Mouse (Mus musculus): ENCODE data around the gene Dmkn. TPM values are rescaled to one million over a fixed set of nuclear protein-coding genes. Genes with fewer than 3 reads are reported as not detected.

The Dmkn gene
- total RNA-seq, 2 experiments from 2014 or later: 2.6 to 3.9 TPM

- DNase-seq: no peak
These were observed 1.7 kb upstream of the Dmkn start for GRCm38 (mm10) chr7:30761769-30762352.

- DNase-seq: no peak
These were observed 1.6 kb downstream of the Dmkn start for GRCm38 (mm10) chr7:30765173-30765572.

GRCm38 (mm10) chr7:30766408-30766807 is 2.9 kb downstream of the Dmkn start:
- DNase-seq: no peak

GRCm38 (mm10) chr7:30769236-30769635 is 5.7 kb downstream of the Dmkn start:
- no peak for DNase-seq

- DNase-seq: no peak
These were observed 12.5 kb downstream of the Dmkn start for GRCm38 (mm10) chr7:30776104-30776503.

GRCm38 (mm10) chr7:30777081-30777579 is 13.6 kb downstream of the Dmkn start:
- no peak for DNase-seq

- no peak for DNase-seq
These were observed 14.4 kb downstream of the Dmkn start for GRCm38 (mm10) chr7:30777911-30778310.

DNA sequence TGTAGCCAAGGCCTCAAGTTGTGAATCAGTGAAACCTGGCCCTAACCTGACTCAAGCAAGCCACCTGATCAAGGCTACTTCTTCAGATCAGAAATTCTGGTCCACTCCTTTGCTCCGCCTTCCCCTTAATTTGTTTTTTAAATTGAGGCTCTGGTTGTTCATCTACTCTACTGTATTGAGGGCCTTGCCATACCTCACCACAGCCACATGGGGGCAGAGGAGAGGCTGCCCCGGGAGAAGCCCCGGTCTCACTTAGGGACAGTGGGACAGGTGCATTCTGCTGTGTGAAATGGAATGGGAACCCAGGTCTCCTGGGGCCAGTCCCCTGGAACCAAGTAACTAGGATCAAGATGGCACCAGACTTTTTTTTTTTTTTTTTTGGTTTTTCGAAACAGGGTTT is 18.2 kb downstream of the Dmkn start:
- no peak for DNase-seq

DNA sequence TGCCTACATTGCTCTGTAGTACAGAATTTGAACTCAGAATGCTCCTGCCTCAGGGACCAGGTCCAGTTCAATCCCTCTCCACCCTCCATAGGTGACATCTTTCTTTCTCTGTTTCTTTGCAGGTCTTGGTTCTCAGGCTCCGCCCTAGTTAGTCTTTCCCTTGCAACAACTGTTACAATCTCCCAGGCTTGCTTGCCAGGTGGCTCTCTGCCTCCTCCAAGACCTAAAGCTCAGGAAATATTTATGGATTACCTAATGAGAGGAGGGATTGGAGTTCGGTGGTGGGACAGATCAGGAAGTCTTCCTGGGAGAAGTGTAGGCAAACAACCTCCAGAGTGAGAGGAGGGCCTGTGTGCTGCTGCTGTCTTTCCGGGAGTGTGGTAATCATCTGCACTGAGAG is 19.1 kb downstream of the Dmkn start:
- no peak for DNase-seq

DNA sequence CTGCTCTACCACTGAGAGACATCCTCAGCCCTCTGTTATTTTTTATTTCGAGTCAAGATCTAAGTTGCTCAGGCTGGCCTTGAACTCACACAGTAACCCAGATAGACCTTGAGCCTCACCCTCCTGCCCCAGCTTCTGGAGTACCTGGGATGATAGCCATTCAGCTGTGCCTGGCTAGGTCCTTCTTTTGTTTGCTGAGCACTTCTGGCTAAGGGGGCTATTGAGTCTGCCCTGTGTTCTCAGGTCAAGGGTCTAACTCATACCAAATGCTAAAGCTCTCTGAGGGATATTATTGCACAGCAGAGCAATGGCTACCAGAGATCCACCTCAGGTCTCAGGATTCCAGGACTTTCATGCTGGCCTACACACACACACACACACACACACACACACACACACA is 21.6 kb downstream of the Dmkn start:
- no peak for DNase-seq

GRCm38 (mm10) chr7:30785721-30786546 is 22.4 kb downstream of the Dmkn start:
- DNase-seq: no peak

DNA sequence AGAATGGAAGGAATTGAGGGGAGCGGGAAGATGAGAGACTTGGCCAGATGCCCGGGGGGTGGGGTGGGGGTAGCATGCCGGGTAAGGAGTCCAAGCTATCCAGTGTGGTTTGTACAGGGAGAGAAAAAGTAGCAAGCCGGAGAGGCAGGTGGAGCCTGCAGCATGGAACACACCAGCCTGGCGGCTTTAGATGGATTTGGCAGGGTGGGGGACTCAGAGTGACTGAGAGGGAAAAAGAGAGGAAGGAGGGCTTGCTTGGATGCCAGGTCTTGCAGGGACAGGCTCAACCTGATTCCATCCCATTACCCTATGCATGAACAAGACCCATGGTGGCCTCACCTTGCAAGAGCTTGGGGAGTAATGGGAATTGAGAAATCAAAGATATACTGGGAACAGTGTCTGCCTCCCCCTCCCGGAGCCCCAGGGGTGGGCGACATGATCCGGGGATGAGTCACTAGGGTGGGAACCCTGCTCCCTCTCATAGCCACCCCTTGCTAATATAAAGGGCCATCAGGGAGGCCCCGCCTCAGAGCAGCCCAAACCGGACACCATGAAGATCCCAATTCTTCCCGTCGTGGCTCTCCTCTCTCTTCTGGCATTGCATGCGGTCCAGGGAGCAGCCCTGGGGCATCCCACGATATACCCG is 23.9 kb downstream of the Dmkn start, which contains the start of gene Krtdap:
Krtdap (plus strand) TSS at position 520 of the 646 bp plus-strand sequence.
- DNase-seq: no peak

- no peak for DNase-seq
These were observed 26.6 kb downstream of the Dmkn start for GRCm38 (mm10) chr7:30790141-30790540.

DNA sequence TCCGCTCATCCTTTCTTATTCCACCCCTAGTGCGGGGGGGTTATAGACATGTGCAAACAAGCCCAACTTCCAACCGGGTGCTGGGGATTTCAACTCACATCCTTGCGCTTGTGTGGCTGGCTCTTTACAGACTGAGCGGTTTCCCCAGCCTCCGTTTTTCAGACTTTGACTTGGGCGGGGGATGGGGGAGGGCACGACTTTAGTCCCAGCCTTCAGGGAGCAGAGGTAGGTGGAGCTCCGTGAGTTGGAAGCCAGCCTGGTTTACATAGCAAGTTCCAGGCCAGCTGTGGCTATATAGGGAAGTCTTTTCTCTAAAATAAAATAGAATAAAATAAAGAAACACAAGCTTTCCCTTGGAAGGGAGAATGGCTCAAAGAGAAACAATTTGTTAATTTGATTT is 28.4 kb downstream of the Dmkn start:
- no peak for DNase-seq

GRCm38 (mm10) chr7:30794921-30795320 is 31.4 kb downstream of the Dmkn start:
- DNase-seq: no peak

DNA sequence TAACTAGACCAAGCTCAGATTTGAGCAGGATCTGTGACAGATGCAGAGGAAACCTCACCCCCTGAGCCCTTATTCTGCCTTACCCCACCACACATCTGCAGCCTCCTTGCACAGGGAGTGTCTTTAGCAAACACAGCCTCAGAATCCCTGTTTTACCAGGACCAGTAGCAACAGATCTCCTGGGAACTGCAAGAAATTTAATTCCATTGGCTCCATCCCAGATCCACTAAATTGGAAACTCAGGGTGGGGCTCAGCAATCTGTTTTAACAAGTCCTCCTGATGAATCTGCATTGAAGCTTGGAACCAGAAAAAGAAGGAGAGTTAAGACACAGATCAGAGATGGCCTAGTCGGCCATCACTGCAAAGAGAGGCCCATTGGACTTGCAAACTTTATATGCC is 33.2 kb downstream of the Dmkn start:
- DNase-seq: no peak

GRCm38 (mm10) chr7:30800653-30801052 is 37.1 kb downstream of the Dmkn start:
- no peak for DNase-seq

DNA sequence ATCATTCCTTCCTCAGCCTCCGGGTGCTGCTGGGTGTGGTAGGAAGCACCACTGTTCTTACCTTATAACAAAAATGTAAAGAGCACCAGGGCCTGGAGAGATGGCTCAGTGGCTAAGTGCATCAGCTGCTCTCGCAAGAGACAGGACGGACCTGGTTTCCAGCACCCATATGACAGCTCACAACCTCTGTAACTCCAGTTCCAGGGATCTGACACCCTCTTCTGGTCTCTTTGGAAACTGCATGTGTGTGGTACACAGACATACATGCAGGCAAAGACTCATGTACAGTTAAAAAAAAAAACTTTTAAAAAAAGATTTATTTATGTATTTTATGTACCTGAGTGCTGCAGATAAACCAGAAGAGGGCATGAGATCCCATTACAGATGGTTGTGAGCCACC is 39.7 kb downstream of the Dmkn start:
- no peak for DNase-seq

DNA sequence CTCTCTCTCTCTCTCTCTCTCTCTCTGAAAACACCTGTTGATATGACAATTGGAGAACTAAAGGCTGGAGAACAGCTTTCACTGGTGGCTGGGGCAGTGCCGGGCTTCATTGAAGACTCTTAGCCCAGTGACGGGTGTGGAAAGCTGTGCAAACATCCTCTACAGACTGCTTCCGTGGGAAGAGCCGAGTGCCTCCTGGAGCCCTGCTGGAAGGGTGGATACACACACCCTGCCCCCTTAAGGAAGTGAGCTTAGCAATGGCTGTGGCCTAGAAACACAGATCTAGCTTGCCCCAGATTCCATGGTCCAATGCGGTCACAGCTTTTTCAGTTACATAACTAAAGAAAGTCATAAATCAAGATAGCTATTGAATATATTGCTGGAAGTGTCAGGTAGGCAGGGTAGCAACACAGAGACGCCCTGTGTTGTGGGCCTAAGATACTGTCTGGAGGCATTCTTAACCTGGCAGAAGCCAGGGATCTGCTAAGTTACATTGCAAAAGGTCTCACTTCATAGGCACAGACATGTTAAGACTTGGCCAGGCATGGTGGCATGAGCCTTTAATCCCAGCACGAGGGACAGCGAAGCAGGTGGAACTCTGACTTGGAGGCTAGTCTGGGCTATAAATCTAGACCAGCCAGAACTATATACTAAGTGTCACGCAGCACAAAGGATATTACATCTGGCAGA is 40.6 kb downstream of the Dmkn start:
- DNase-seq: no peak

DNA sequence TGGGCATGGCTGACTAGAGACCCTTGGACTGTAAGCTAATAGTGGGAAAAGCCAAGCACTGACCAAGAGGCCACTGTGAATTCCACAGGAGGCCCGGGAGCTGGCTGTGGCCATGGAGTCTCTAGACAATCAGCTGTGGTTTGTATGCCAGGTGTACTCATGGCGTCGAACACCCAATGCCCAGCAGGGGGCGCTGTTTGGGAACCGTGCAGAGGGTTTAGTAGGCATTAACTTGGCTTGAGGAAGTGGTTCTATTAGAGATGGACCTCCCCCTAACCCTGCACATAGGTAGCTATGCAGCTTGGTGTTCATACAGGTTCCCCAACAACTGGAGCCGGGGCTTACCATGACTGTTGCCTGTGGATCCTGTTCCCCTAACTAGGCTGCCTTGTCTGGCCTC is 42.4 kb downstream of the Dmkn start:
- peak; percentile 77 for DNase-seq

GRCm38 (mm10) chr7:30810319-30810718 is 46.8 kb downstream of the Dmkn start:
- DNase-seq: no peak

- DNase-seq: peak; percentile 28
These were observed 48.3 kb downstream of the Dmkn start for GRCm38 (mm10) chr7:30811757-30812290.

All from adrenal gland, postnatal 10 days (tissue).